Mouse (Mus musculus) liver, embryonic 13.5 days (tissue): ENCODE results near the gene Ablim2. TPM values are rescaled to one million over a fixed set of nuclear protein-coding genes. Genes with fewer than 3 reads are reported as not detected.

Source experiments
- ATAC-seq: fragments of 200-750 bp; cut with Nextera tagmentation; 2 replicates; pipeline ENCODE4 v1.8.0; 2017; ENCODE audit warnings: low read depth, mild to moderate bottlenecking, moderate number of reproducible peaks, moderate library complexity
- DNase-seq: peaks from one replicate; pipeline ENCODE4 v3.0.0; 2022
- H3K27ac ChIP-seq: fragments of 300-500 bp; sonication (generic); 2 replicates; pipeline ENCODE4 v1.5.1; 2015; ENCODE audit warnings: moderate library complexity, mild to moderate bottlenecking, inconsistent platforms
- H3K27me3 ChIP-seq: fragments of 300-500 bp; sonication (generic); 2 replicates; pipeline ENCODE4 v1.6.1; 2015; ENCODE audit warnings: mild to moderate bottlenecking, inconsistent platforms
- H3K36me3 ChIP-seq: fragments of 300-500 bp; sonication (generic); 2 replicates; pipeline ENCODE4 v1.6.1; 2015; ENCODE audit warnings: mild to moderate bottlenecking, inconsistent platforms
- H3K4me1 ChIP-seq: fragments of 300-500 bp; sonication (generic); replicated peaks from 2 replicates; pipeline ENCODE4 v1.6.1; 2015; ENCODE audit warnings: inconsistent platforms
- H3K4me2 ChIP-seq: fragments of 300-500 bp; sonication (generic); 2 replicates; pipeline ENCODE4 v1.6.1; 2015; ENCODE audit warnings: inconsistent platforms, mild to moderate bottlenecking, moderate library complexity
- H3K4me3 ChIP-seq: fragments of 300-500 bp; sonication (generic); replicated peaks from 2 replicates; pipeline ENCODE4 v1.5.1; 2015; ENCODE audit warnings: mild to moderate bottlenecking, inconsistent platforms
- H3K9ac ChIP-seq: fragments of 300-500 bp; sonication (generic); 2 replicates; pipeline ENCODE4 v1.6.1; 2015; ENCODE audit warnings: mild to moderate bottlenecking, inconsistent platforms
- H3K9me3 ChIP-seq: fragments of 300-500 bp; sonication (generic); replicated peaks from 2 replicates; pipeline ENCODE4 v1.6.1; 2016; ENCODE audit warnings: inconsistent platforms
- WGBS: fragments of 180-500 bp; shearing (Covaris S2); methylation state at CpG from one replicate; pipeline ENCODE4 v1.1.7; 2015; ENCODE audit not compliant: insufficient replicate concordance; 5-methylcytosine and 5-hydroxymethylcytosine counted together
- polyA plus RNA-seq: library from polyadenylated mRNA; unstranded; fragments of >200 nt; fragmentation: Nextera tagmentation; extraction: Ambion mirVana; gene quantifications from 2 replicates; pipeline ENCODE4 v1.2.1, GENCODE M21; 2015

Gene Ablim2
- polyA plus RNA-seq, 1 experiment from 2014 or later, result 0.18 TPM

DNA sequence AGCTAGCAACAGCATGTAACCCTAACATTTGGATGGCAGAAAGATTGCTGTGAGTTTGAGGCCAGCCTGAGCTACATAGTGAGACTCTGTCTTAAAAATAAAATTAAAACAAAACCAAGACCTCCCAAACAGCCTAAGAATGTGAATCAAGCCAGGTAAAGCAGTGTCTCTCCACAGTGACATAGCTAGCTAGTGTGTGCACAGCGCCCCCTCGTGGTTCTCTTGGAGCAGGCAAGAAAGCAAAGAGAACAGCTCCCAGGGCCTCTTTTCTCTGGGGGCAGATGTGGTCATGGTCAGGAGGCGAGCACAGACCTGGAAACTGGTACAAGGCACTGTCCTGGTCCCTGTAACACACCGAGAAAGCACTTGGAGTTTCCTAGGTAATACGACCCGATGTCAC is 100.4 kb downstream of the Ablim2 start:
- ATAC-seq (no peak), DNase-seq (peak; percentile 13)
- Histone ChIP-seq H3K36me3 (no peaks in the 10 kb centered on the region), H3K9me3 (no peaks in the 10 kb centered on the region), H3K27me3 (no peaks in the 10 kb centered on the region), H3K4me1 (no peaks in the 10 kb centered on the region), H3K4me3 (no peak overlapping the region), H3K9ac (no peak overlapping the region), H3K27ac (no peak overlapping the region), H3K4me2 (no peak overlapping the region)
- WGBS, result 22% methylated on average over 6 of the region's 6 CpGs

GRCm38 (mm10) chr5:35861456-35861855 is 103.8 kb downstream of the Ablim2 start:
- ATAC-seq (no peak), DNase-seq (no peak)
- no peaks in the 10 kb centered on the region for H3K27me3 ChIP-seq
- no peak overlapping the region for H3K4me2 ChIP-seq
- H3K4me1 ChIP-seq, result no peaks in the 10 kb centered on the region
- 89% methylated on average over 2 of the region's 2 CpGs for WGBS
- no peak overlapping the region for H3K9ac ChIP-seq
- H3K27ac ChIP-seq, result no peak overlapping the region
- H3K4me3 ChIP-seq, result no peak overlapping the region
- H3K9me3 ChIP-seq, result no peaks in the 10 kb centered on the region
- no peaks in the 10 kb centered on the region for H3K36me3 ChIP-seq

GRCm38 (mm10) chr5:35869973-35870372 is 112.3 kb downstream of the Ablim2 start:
- no peak overlapping the region for H3K9ac ChIP-seq

DNA sequence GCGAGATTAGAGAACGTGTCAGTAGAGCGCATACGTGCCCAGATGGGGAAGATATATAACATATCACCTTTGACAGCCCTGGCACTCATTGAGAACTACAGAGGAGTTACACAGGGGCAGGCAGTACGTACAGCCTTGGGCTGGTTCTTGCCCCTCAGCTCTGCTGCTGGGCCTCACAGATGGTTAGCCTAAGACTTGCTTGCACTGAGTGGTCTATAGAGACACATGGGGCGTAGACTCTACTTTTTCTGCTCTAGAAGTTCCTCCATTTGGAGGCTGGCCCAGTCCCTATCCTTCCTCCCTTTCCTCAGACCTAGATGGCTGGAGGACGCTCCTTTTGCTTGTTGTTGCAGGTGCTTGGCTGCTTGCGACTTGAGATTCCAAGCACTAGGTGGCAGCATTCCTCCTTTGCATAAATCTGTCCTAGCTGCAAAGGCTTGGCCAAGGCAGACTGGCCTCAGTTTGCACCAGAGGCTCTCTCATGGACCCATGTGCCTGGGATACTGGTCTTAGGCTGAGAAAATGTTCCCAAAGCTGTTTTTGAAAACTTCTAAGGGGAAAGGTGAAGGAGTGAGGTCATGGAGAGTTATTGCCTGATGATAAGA is 112.8 kb downstream of the Ablim2 start:
- Histone ChIP-seq H3K9ac (no peak overlapping the region), H3K4me1 (no peaks in the 10 kb centered on the region), H3K4me3 (no peak overlapping the region), H3K4me2 (no peak overlapping the region), H3K27me3 (no peaks in the 10 kb centered on the region), H3K9me3 (no peaks in the 10 kb centered on the region), H3K27ac (no peak overlapping the region), H3K36me3 (no peaks in the 10 kb centered on the region)
- WGBS, result 39% methylated on average over 8 of the region's 8 CpGs
- peak; percentile 11 for DNase-seq
- ATAC-seq, result no peak

More at GRCm38 (mm10) chr5:35869973-35870372, 112.3 kb downstream of the Ablim2 start:
- no peaks in the 10 kb centered on the region for H3K4me1 ChIP-seq
- DNase-seq, result no peak
- no peaks in the 10 kb centered on the region for H3K36me3 ChIP-seq
- H3K27ac ChIP-seq, result no peak overlapping the region
- ATAC-seq, result no peak
- WGBS, result 50% methylated on average over 4 of the region's 4 CpGs
- no peak overlapping the region for H3K4me2 ChIP-seq
- H3K4me3 ChIP-seq, result no peak overlapping the region
- H3K9me3 ChIP-seq, result no peaks in the 10 kb centered on the region
- no peaks in the 10 kb centered on the region for H3K27me3 ChIP-seq

GRCm38 (mm10) chr5:35873382-35873781 is 115.7 kb downstream of the Ablim2 start:
- Histone ChIP-seq H3K36me3 (no peaks in the 10 kb centered on the region), H3K4me1 (no peaks in the 10 kb centered on the region), H3K4me3 (no peak overlapping the region), H3K9ac (no peak overlapping the region), H3K27me3 (no peaks in the 10 kb centered on the region), H3K27ac (no peak overlapping the region), H3K4me2 (no peak overlapping the region), H3K9me3 (no peaks in the 10 kb centered on the region)
- WGBS, result 43% methylated on average over 4 of the region's 4 CpGs
- no peak for DNase-seq
- no peak for ATAC-seq

DNA sequence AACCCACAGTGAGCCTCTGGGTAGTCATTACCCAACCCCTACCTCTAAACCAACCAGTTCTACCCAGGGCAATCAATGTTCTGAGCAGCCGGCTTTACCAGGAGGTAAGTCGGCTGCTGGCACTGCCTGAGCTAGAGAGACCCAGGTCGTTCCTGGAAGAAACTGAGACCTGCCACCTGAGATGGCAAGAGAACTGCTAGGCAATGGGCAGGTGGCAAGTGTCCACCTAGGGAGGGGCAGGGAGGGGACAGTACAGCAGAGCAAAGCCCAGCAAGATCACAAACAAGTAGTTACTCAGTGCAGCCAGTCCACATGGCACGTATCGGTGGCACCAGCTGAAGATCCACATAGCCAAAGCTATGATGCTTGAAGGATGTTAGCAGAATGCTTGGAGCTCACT is 118.6 kb downstream of the Ablim2 start:
- ATAC-seq, result no peak
- 72% methylated on average over 5 of the region's 5 CpGs for WGBS
- Histone ChIP-seq H3K4me3 (no peak overlapping the region), H3K4me1 (no peaks in the 10 kb centered on the region), H3K27ac (no peak overlapping the region), H3K4me2 (no peak overlapping the region), H3K9me3 (no peaks in the 10 kb centered on the region), H3K9ac (no peak overlapping the region), H3K27me3 (no peaks in the 10 kb centered on the region), H3K36me3 (no peaks in the 10 kb centered on the region)
- no peak for DNase-seq

GRCm38 (mm10) chr5:35879199-35879598 is 121.5 kb downstream of the Ablim2 start:
- Histone ChIP-seq H3K9ac (no peak overlapping the region), H3K36me3 (no peaks in the 10 kb centered on the region), H3K4me1 (no peaks in the 10 kb centered on the region), H3K9me3 (no peaks in the 10 kb centered on the region), H3K4me3 (no peak overlapping the region), H3K4me2 (no peak overlapping the region), H3K27me3 (no peaks in the 10 kb centered on the region), H3K27ac (no peak overlapping the region)
- no peak for DNase-seq
- 74% methylated on average over 8 of the region's 8 CpGs for WGBS
- no peak for ATAC-seq

DNA sequence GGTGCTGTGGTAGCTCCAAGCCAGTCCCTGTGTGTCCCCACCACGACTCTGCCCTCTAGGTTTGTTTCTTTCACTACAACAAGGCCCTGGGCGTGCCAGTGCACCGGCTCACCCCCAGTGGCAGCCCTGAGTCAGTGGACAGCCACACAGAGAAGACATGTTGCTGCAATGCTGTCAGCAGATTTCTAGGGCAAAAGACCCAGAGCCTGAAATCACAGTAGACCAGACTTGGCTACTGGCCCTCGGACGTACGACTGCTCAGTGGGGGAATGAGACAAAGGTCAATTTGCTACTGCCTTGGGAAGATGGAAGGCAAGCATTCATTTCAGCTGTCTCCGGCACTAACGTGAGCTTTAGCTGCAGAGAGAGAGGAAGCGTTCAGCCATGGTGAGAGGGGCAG is 124.7 kb downstream of the Ablim2 start:
- Histone ChIP-seq H3K27ac (no peak overlapping the region), H3K4me1 (no peaks in the 10 kb centered on the region), H3K9me3 (no peaks in the 10 kb centered on the region), H3K9ac (no peak overlapping the region), H3K27me3 (no peaks in the 10 kb centered on the region), H3K4me2 (no peak overlapping the region), H3K4me3 (no peak overlapping the region), H3K36me3 (no peaks in the 10 kb centered on the region)
- WGBS, result 50% methylated on average over 9 of the region's 9 CpGs
- no peak for ATAC-seq
- no peak for DNase-seq

DNA sequence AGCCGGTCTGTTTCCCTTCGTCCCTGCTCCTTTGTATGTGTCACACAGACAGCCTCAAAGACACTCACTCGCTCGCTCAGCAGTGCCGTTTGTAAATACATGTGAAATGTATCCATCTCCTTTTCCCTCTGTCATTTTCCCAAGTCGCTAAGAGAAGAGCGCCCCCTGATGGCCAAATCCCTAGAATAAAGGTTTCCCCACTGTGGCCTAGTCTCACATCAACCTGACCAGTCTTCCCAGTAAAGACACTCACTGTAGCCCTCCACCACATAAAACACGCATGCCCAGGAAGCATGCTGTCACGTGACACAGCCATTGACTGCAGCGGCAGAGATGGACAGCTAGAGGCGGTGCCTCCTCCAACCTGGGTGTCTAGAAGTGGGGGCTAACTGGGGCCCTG is 126.6 kb downstream of the Ablim2 start:
- Histone ChIP-seq H3K4me2 (no peak overlapping the region), H3K9me3 (no peaks in the 10 kb centered on the region), H3K9ac (no peak overlapping the region), H3K4me1 (no peaks in the 10 kb centered on the region), H3K27ac (no peak overlapping the region), H3K27me3 (no peaks in the 10 kb centered on the region), H3K36me3 (no peaks in the 10 kb centered on the region), H3K4me3 (no peak overlapping the region)
- DNase-seq (no peak), ATAC-seq (no peak)
- WGBS, result 35% methylated on average over 11 of the region's 11 CpGs

GRCm38 (mm10) chr5:35884689-35885088 is 127.0 kb downstream of the Ablim2 start:
- 67% methylated on average over 5 of the region's 5 CpGs for WGBS
- H3K4me3 ChIP-seq, result no peak overlapping the region
- DNase-seq (no peak), ATAC-seq (no peak)
- H3K36me3 ChIP-seq, result no peaks in the 10 kb centered on the region
- no peak overlapping the region for H3K9ac ChIP-seq
- no peaks in the 10 kb centered on the region for H3K27me3 ChIP-seq
- no peak overlapping the region for H3K27ac ChIP-seq
- H3K4me2 ChIP-seq, result no peak overlapping the region
- H3K9me3 ChIP-seq, result no peaks in the 10 kb centered on the region
- no peaks in the 10 kb centered on the region for H3K4me1 ChIP-seq

DNA sequence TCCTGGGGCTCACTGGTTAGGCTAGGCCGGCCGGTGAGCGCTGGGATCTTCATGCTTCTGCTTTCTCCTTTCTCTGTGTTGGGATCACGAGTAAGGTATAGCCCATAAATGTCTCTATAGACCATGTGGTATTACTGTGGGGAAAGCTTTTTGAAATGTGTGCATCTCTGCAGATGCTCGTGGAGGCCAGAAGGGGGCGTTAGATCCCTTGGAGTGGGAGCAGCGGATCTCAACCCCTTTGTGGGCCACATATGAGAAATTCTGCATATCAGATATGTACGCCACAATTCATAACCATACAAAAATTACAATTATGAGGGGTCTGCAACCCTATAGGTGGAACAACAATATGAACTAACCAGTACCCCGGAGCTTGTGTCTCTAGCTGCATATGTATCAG is 131.3 kb downstream of the Ablim2 start:
- peaks cover 19% of the 10 kb centered on the region for H3K27me3 ChIP-seq
- H3K27ac ChIP-seq, result no peak overlapping the region
- H3K9me3 ChIP-seq, result no peaks in the 10 kb centered on the region
- H3K4me1 ChIP-seq, result peaks cover 11% of the 10 kb centered on the region; the same call in 1 of the 2 replicates
- no peaks in the 10 kb centered on the region for H3K36me3 ChIP-seq
- H3K4me3 ChIP-seq, result no peak overlapping the region
- H3K9ac ChIP-seq, result no peak overlapping the region
- H3K4me2 ChIP-seq, result no peak overlapping the region
- 38% methylated on average over 9 of the region's 9 CpGs for WGBS
- DNase-seq (no peak), ATAC-seq (no peak)

DNA sequence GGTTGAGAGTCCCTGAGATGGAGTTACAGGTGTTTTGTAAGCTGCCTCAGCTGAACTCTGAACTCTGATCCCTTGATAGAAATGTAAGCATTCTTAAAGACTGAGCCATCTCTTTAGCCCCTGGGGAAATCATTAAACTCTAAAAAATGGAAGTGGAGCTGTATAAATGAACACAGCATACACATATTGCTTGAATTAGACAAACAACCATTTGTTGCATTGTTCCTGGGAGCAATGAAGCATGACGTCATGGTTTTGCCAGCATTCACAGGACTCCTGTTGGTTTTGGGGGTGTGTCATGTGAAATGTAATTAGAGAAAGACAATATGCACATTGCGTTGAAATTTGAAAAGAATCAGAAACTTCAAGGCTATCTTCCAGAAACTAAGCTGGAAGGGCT is 132.0 kb downstream of the Ablim2 start:
- H3K4me3 ChIP-seq, result no peak overlapping the region
- H3K4me2 ChIP-seq, result no peak overlapping the region
- H3K9me3 ChIP-seq, result no peaks in the 10 kb centered on the region
- WGBS, result 54% methylated on average over 2 of the region's 2 CpGs
- H3K9ac ChIP-seq, result no peak overlapping the region
- H3K27me3 ChIP-seq, result peaks cover 26% of the 10 kb centered on the region
- DNase-seq, result no peak
- H3K4me1 ChIP-seq, result peaks cover 13% of the 10 kb centered on the region; the same call in 1 of the 2 replicates
- no peak for ATAC-seq
- H3K27ac ChIP-seq, result no peak overlapping the region
- no peaks in the 10 kb centered on the region for H3K36me3 ChIP-seq
